Mouse (Mus musculus): Measurements from ENCODE around the gene Muc5b. TPM values are rescaled to one million over a fixed set of nuclear protein-coding genes. Genes with fewer than 3 reads are reported as not detected.

The Muc5b gene
- total and polyA plus RNA-seq, 3 experiments, result not detected

DNA sequence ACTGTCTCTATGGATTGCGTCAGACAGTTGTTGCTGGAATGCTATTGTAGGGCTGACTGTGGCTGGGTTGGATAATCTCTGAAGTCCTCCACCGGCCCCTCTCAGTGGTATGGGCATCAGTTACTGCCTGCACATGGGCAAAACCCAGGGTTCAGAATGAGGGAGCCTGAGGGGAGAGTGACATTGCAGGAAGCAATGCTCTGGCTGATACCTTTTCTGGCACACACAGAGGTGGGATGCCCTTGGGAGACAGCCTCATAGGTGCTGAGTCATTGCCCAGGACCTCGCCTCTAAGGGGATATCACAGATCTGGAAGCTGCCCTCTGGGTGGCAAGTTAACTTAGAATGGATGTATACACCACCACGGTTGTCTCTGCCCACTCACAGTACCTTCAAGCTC lies 25.5 kb upstream of the Muc5b start:
- no peak overlapping the region for H3K9ac ChIP-seq (ENCODE audit: insufficient read depth, low read depth)

DNA sequence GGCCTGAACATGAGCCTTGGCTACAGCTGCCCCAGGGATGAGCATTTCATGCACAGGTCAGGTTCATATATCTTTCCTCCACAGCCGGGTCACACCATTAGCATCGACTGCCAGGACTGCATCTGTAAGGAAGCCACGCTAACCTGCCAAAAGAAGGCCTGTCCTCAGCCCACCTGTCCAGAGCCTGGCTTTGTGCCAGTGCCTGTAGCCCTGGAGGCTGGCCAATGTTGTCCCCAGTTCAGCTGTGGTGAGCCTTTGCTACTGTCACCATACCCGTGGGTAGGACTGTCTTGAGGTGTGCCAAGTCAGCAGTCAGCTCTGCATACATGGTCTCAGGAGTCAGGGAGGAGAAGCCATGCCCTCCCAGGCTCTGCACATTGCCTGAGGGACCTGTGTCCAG lies 23.5 kb upstream of the Muc5b start:
- dilution Hi-C loops (cut with MboI; ENCODE audit: extremely low pct_ligation_motif_present, extremely low pct_unique_long_range_greater_than_20kb, low sequenced_read_pairs) (no loop called here), in situ Hi-C loops (cut with MboI; ENCODE audit: low pct_ligation_motif_present, low pct_unique_long_range_greater_than_20kb, low sequenced_read_pairs) (no loop called here)
- Histone ChIP-seq H3K79me2 (replicated peaks; ENCODE audit: control insufficient read depth, extremely low read depth, insufficient read depth, poor library complexity, severe bottlenecking) (no peaks in the 10 kb centered on the region), H3K9ac (ENCODE audit: insufficient read depth, low read depth) (no peak overlapping the region), H3K27me3 (replicated peaks) (peaks cover 96% of the 10 kb centered on the region), H3K9me3 (replicated peaks; ENCODE audit: low read length) (no peaks in the 10 kb centered on the region), H3K36me3 (replicated peaks in 1 of 2; ENCODE audit: control insufficient read depth in 1 of 2, insufficient read depth in 1 of 2, low read length in 1 of 2) (no peaks in the 10 kb centered on the region), H3K27ac (ENCODE audit: insufficient read depth, low read depth) (no peak overlapping the region), H3K4me1 (ENCODE audit: control insufficient read depth in 1 of 2, insufficient read depth in 2 of 2) (peaks cover 0 to 4% of the 10 kb centered on the region in 2 experiments; a peak in 1 of 4 replicates), H3K4me2 (ENCODE audit: insufficient read depth, low read depth, poor library complexity, severe bottlenecking) (no peak overlapping the region), H3K4me3 (replicated peaks in 1 of 3; ENCODE audit: low read depth in 2 of 3, low read length in 2 of 3, poor library complexity in 1 of 3) (no peak overlapping the region)
- DNase-seq (ENCODE audit: extremely low read depth), result no peak
- no peak for TF ChIP-seq KAT2A (IDR thresholded peaks at IDR 0.05; ENCODE audit: insufficient replicate concordance, low read length)
- no peak for TF ChIP-seq SMC3 (IDR thresholded peaks at IDR 0.05; ENCODE audit: low read depth, low read length)
- TF ChIP-seq E2F4 (IDR thresholded peaks at IDR 0.05; ENCODE audit: insufficient replicate concordance, low read depth, low read length), result no peak

More for the DNA sequence above, 25.5 kb upstream of the Muc5b start:
- Histone ChIP-seq H3K4me3 (replicated peaks in 1 of 3; ENCODE audit: low read depth in 2 of 3, low read length in 2 of 3, poor library complexity in 1 of 3) (no peak overlapping the region), H3K4me2 (ENCODE audit: insufficient read depth, low read depth, poor library complexity, severe bottlenecking) (no peak overlapping the region), H3K27me3 (replicated peaks) (peaks cover 79% of the 10 kb centered on the region), H3K79me2 (replicated peaks; ENCODE audit: control insufficient read depth, extremely low read depth, insufficient read depth, poor library complexity, severe bottlenecking) (no peaks in the 10 kb centered on the region), H3K9me3 (replicated peaks; ENCODE audit: low read length) (no peaks in the 10 kb centered on the region), H3K4me1 (ENCODE audit: control insufficient read depth in 1 of 2, insufficient read depth in 2 of 2) (peaks cover 0 to 4% of the 10 kb centered on the region in 2 experiments; a peak in 1 of 4 replicates), H3K27ac (ENCODE audit: insufficient read depth, low read depth) (no peak overlapping the region), H3K36me3 (replicated peaks in 1 of 2; ENCODE audit: control insufficient read depth in 1 of 2, insufficient read depth in 1 of 2, low read length in 1 of 2) (no peaks in the 10 kb centered on the region)
- dilution Hi-C loops (cut with MboI; ENCODE audit: extremely low pct_ligation_motif_present, extremely low pct_unique_long_range_greater_than_20kb, low sequenced_read_pairs) (no loop called here), in situ Hi-C loops (cut with MboI; ENCODE audit: low pct_ligation_motif_present, low pct_unique_long_range_greater_than_20kb, low sequenced_read_pairs) (no loop called here)
- DNase-seq (ENCODE audit: extremely low read depth), result no peak
- no peak for TF ChIP-seq EP300 (IDR thresholded peaks at IDR 0.05; ENCODE audit: low read length)

DNA sequence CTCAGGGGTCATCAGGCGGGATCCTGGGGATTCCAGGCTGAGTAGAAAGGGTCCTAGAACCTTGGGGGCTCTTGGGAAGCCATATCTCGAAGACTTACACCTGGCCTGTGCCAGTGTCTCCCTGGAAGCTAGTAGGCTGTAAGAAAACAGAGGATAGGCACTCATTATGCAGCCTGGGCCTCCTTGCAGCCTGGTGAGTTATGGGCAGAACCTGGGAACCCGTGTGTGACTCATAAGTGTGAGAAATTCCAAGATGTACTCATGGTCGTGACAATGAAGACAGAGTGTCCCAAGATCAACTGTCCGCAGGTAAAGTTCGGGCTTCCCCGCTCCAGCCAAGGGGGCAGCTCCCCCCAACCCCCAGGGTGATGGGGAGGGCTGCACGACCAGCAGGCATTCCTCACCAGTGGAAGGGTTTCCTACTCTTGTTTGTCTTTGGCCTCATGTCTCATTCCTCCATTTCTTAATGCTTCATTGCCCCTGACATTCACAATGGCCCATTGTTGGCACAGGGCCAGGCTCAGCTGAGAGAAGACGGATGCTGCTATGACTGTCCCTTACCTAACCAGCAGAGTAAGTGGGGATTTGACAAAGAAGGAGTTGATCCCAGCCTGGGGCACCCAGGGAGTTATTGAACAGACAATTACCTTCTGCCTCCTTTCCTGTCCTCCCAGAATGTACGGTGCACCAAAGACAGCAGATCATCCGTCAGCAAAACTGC lies 21.4 kb upstream of the Muc5b start:
- Histone ChIP-seq H3K79me2 (replicated peaks; ENCODE audit: control insufficient read depth, extremely low read depth, insufficient read depth, poor library complexity, severe bottlenecking) (no peaks in the 10 kb centered on the region), H3K4me1 (ENCODE audit: control insufficient read depth in 1 of 2, insufficient read depth in 2 of 2) (peaks cover 0 to 4% of the 10 kb centered on the region in 2 experiments; a peak in 1 of 4 replicates), H3K9me3 (replicated peaks; ENCODE audit: low read length) (no peaks in the 10 kb centered on the region), H3K4me3 (replicated peaks in 1 of 3; ENCODE audit: low read depth in 2 of 3, low read length in 2 of 3, poor library complexity in 1 of 3) (no peak overlapping the region), H3K27ac (ENCODE audit: insufficient read depth, low read depth) (no peak overlapping the region), H3K9ac (ENCODE audit: insufficient read depth, low read depth) (no peak overlapping the region), H3K4me2 (ENCODE audit: insufficient read depth, low read depth, poor library complexity, severe bottlenecking) (no peak overlapping the region), H3K27me3 (replicated peaks) (peaks cover 96% of the 10 kb centered on the region), H3K36me3 (replicated peaks in 1 of 2; ENCODE audit: control insufficient read depth in 1 of 2, insufficient read depth in 1 of 2, low read length in 1 of 2) (no peaks in the 10 kb centered on the region)
- no peak for DNase-seq (ENCODE audit: extremely low read depth)
- TF ChIP-seq MAX (IDR thresholded peaks at IDR 0.05; ENCODE audit: low read length) (no peak), RAD21 (IDR thresholded peaks at IDR 0.05; ENCODE audit: low read depth, low read length) (no peak), BHLHE40 (IDR thresholded peaks at IDR 0.05; ENCODE audit: low read depth, low read length) (no peak), POLR2AphosphoS2 (IDR thresholded peaks at IDR 0.05; ENCODE audit: low read depth, low read length) (no peak), MAZ (IDR thresholded peaks at IDR 0.05; ENCODE audit: low read depth, low read length) (no peak), GABPA (IDR thresholded peaks at IDR 0.05; ENCODE audit: insufficient replicate concordance, low read depth, low read length) (no peak), ZKSCAN1 (IDR thresholded peaks at IDR 0.05; ENCODE audit: borderline replicate concordance, low read depth, low read length) (no peak), MAFK (IDR thresholded peaks at IDR 0.05; ENCODE audit: insufficient replicate concordance, low read length) (no peak), CHD2 (IDR thresholded peaks at IDR 0.05; ENCODE audit: low read length) (no peak), MEF2A (IDR thresholded peaks at IDR 0.05; ENCODE audit: borderline replicate concordance, low read depth, low read length) (no peak), MYC (IDR thresholded peaks at IDR 0.05; ENCODE audit: low read depth, low read length) (no peak), NRF1 (IDR thresholded peaks at IDR 0.05; ENCODE audit: low read depth, low read length) (no peak), PAX5 (IDR thresholded peaks at IDR 0.05; ENCODE audit: low read length) (no peak), ZC3H11A (IDR thresholded peaks at IDR 0.05; ENCODE audit: low read depth, low read length) (no peak), MXI1 (IDR thresholded peaks at IDR 0.05; ENCODE audit: low read depth, low read length) (no peak), KAT2A (IDR thresholded peaks at IDR 0.05; ENCODE audit: insufficient replicate concordance, low read length) (no peak), RCOR1 (conservative IDR thresholded peaks at IDR 0.05; ENCODE audit: low read depth, low read length) (no peak), JUN (IDR thresholded peaks at IDR 0.05; ENCODE audit: insufficient read depth, low read depth, low read length) (no peak), HCFC1 (IDR thresholded peaks at IDR 0.05; ENCODE audit: low read depth, low read length) (no peak), ETS1 (conservative IDR thresholded peaks at IDR 0.05; ENCODE audit: low read depth, low read length) (no peak)
- dilution Hi-C loops (cut with MboI; ENCODE audit: extremely low pct_ligation_motif_present, extremely low pct_unique_long_range_greater_than_20kb, low sequenced_read_pairs), result no loop called here
- in situ Hi-C loops (cut with MboI; ENCODE audit: low pct_ligation_motif_present, low pct_unique_long_range_greater_than_20kb, low sequenced_read_pairs), result no loop called here

Measured in CH12.LX (cell line).